Mouse (Mus musculus): ENCODE data around the gene Camk1d. TPM values are rescaled to one million over a fixed set of nuclear protein-coding genes. Genes with fewer than 3 reads are reported as not detected.
"Not testable (repeated sequence)": the region's sequence is repeated elsewhere in the genome, so short reads cannot be mapped to it uniquely, and the experiment has no call there.

Gene Camk1d
- total RNA-seq, 2 experiments from 2014 or later: 118 to 141 TPM

DNA sequence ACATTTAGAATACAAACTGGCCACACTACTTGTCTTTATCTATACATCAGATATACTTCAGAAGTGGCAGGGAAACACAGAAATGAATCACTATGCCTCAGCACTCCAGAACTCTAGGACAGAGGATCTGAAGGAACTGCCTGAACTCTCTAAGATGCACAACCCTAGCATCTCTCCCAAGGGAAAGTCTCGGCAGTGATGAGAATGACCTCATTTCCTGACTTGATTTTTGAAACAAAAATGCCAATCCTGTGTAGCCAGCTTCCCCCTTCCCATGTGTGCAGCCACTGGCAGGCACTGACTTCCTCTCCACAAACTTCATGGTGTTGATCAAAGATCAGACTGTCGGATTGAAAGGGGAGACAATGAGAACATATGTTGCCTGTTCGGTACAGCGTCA is 134.9 kb downstream of the Camk1d start:
- DNase-seq (ENCODE audit: low spot score in 2 of 2): no peak

DNA sequence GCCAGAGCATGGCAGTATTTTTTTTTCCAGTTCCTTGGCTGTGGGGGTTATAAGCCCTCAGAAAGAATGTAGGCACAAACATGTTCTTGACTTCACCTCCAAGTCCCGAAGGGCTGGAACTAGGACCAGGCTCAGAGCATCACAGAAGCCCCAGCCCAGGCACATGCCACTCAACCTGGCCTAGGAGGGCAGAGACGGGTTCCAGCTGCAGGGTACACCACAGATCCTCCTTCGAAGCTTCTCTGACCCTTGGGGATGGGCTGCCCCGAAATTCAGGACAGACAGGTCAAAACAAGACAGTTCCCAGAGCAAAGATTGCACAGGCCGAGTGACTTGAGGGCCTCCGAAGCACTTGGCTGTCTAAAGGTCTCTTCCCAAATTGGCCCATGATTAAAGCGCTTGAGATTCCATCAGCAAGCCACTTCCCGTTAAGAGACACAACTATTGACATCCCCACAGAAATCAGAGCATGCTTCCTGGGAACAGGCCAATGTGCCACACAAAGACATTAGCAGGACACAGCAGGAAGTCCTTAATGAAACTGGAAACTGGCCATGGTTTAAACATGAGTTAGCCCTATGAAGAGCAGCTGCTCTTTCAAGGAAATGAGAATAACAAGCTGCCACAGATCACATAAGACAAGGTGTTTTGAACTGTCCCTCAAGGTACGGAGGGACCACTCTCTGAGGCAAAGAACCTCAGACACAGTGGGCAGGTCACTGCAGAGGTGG is 136.8 kb downstream of the Camk1d start:
- DNase-seq (ENCODE audit: low spot score in 2 of 2): no peak

DNA sequence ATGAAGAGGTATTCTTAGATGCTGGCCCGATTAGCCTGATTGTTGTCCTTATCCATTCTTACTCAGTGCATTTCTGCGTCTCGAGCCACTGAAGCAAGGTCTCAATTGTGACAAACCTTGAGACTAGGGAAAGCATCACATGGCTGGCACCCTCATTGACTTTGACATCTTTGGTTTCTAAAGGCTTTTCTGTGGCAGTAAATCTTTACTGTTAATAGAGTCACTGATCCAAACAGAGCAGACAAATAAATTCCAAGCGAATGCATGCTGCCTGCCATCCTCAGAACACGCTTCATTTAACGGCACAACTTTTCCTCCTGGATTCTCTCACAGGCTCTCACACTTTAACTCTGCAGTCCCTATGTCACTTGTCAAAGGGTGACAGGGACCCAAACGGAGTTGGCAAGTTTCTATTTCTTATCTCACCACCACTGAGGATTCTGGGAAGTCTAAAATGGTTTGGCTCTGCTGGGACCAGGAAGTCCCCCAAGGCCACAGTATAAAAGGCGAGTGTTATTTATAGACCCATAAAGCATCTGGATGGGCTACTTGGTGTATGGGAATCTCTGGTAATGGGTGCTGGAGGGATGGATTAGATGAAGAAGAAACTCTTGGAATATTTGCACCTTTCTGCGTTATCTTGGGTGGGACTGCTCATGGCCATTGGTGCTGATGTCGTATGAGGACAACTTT is 141.9 kb downstream of the Camk1d start:
- DNase-seq (ENCODE audit: low spot score in 2 of 2): no peak

DNA sequence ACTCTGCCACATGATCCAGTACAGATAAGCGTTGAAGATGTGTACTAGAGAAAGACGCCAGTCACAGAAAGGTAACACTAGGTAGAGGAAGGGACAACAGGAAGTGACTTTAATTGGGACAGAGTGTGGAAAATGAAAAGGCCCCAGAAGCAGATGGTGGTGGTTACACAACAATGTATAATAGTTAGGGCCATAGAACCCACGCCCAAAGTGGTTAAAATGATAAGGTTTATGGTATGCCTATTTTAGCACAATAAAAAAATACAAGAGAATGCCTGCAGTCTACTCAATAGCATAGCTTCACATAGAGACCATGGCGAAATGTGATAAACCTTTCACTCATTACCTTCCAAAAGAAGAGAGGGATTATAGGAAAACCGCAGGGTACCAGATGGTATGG is 147.7 kb downstream of the Camk1d start:
- no peak for DNase-seq (ENCODE audit: low spot score in 2 of 2)

DNA sequence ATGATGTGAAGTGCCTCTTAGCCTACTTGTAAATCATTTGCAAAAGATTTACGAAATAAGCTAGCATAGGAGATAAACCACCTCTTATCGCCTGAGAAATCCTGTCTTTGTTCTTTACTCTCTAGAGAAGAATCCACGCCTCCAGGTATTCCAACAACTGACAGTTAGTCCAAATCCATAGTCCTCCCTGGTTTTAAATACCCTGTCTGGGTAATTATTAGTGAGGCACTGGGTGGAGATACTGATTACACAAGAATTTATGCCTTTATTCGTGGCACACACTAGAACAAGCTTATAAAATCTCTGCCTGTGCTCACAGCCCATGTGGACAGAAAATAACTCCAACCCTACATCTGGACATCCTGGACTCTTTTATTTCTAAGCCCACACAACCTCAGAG is 150.6 kb downstream of the Camk1d start:
- no peak for DNase-seq (ENCODE audit: low spot score in 2 of 2)

DNA sequence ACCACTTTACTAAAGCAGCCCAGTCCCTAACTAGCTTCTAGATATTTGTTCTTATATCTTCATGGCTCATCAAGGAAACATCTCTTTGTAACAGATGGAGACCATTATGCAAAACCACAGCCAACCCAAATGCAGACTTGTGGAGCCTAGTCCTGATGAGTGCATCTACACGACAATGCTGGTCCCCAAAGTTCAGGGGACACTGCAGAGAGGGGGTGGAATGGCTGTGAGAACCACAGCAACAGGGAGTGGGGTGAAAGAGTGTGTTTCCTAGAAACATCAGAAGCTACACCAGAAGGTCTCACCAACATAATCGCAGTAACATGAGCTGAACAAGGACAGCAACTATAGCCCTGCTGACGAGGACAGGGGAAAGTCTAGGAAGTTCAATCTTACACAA is 152.9 kb downstream of the Camk1d start:
- no peak for DNase-seq (ENCODE audit: low spot score in 2 of 2)

DNA sequence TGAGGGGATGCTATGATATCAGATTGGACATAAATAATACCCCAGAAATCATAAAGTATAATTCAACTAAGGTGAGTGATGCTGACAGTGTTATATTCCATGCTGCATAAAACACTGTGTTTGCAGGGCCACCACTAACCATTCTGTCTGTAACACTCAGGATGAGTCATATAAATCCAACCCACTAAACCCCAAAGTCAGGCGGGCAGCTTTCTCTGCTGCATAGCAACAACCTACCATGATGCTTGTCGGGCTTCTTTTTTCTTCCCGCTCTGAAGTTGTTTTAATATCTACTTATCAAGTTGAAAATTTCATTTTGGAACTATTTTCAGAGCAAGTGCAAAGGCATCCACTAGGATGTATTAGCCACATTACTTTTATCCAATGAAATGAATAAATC is 161.1 kb downstream of the Camk1d start:
- DNase-seq (ENCODE audit: low spot score in 2 of 2): peak; percentile 22 to 48

DNA sequence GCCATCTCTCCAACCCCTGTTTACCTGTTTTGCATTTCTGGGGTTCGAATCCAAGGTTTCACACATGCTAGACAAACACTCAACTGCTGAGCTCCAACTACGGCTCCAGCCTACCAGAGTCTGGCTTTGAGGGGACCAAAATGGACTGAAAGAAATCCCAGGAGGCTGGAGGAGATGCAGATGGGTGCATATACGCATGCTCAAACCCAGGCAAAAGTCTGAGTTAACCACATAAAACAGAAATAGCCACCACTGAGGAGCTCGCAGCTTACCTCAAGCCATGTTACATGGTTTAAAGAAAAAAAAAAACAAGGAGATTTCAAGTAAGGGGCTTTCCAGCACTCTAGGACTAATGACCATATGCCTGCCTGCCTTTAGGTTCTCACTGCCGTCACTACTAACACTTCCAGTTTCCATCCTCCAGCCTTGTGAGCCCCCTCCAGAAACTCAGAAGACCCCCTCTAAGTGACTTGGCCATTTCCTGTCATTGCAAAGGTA is 162.5 kb downstream of the Camk1d start:
- no peak for DNase-seq (ENCODE audit: low spot score in 2 of 2)

DNA sequence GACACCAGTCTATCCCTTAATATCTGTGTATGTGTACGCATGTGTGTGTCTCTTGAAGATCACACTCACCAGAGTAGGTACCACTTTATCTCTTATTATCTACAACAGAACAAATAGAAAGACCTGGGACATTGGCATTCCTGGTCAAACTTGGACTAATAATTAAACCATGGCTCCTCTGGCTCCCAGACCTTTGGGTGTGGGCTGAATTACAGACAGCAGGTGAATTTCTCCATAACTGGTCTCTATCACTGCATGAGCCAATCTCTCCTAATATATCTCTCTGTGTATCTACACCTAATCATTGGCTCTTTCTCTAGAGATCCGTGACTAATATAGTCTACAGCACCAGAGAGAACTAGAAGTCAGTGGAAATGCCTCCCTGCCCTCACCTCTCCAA is 165.0 kb downstream of the Camk1d start:
- no peak for DNase-seq (ENCODE audit: low spot score in 2 of 2)

DNA sequence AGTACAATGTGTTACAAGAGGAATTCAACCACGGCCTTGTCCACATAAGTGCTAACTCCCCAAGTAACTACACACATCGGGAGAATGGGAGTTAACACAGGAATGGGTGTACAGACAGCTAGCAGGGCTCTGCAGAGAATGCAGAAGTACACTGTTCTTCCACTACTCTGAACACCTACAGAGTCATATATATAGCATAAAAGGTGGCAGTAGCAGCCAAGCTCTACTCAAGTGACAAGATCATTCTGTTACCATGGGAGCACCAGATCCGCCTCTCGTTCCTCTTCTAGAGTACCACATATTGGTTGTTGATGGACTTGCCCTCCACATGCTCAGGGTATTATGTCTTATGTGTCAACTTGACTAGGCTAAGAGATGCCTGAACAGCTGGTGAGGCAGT is 165.4 kb downstream of the Camk1d start:
- peak; percentile 23 for DNase-seq (ENCODE audit: low spot score in 2 of 2)

DNA sequence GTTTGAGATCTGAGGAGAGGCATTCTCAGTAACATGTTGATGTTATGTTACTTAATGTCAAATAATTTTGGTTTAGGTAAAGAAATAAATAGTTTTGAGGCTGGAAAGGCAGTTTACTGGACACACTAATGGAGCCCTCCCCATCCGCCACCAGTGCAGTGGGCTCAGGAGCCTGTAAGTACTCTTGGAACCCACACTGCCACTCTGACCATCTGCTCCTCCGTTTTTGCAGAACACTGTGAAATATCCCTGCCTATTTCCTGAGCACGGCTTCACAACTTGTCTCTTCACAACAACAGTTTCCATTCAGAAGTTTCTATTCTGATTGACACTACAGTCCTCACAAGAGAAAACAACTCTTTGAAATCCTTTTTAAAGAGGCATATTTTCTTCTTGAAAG is 173.4 kb downstream of the Camk1d start:
- peak; percentile 32 to 49 for DNase-seq (ENCODE audit: low spot score in 2 of 2)

DNA sequence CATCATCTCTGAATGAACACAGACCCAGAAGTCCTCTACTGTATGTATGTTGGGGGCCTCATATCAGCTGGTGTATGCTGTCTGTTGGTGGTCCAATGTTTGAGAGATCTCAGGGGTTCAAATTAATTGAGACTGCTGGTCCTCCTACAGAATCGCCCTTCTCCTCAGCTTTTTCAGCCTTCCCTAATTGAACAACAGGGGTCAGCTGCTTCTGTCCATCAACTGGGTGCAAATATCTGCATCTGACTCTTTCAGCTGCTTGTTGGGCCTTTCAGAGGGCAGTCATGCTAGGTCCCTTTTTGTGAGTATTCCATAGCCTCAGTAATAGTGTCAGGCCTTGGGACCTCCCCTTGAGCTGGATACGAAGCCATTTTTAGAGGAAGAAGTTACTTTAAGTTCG is 174.4 kb downstream of the Camk1d start:
- not testable (repeated sequence) for DNase-seq (ENCODE audit: low spot score in 2 of 2)

DNA sequence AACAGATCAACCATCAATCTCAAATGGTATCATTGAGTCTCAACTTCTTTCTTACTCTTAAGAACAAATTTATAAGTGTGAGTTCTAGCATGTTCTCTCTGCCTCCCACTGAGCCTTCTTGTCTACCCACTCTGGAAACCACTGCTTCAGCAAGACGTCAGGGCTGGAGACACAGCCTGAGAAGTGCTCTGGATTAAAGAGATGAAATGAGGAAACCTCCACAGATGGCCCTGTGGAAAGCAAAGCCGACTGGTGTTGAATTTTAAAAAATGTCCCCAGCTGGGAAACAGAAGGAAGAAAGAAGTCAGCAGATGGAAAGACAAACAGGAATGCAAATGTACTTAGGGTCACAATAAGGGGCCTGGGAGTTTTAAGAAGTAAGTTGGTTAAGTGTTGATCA is 180.4 kb downstream of the Camk1d start:
- DNase-seq (ENCODE audit: low spot score in 2 of 2): peak; percentile 38 to 56

DNA sequence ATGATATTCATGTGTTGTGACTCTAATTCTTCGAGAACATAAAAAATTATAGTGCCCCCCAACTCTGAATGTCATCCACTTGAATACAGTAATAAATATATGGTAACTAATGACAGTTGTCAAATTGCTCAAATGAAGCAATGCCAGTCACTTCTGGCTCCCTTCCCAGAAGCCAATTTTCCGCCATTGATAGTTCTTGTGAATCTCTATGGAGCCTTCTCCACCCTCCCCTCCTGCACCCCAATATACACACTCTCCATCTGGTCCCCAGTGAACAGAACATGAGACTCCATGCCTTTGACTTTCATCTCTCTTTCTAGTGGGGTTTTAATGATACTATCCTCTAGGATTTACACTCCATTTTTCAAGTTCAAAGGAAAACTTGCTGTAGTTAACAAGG is 184.3 kb downstream of the Camk1d start:
- DNase-seq (ENCODE audit: low spot score in 2 of 2): no peak

DNA sequence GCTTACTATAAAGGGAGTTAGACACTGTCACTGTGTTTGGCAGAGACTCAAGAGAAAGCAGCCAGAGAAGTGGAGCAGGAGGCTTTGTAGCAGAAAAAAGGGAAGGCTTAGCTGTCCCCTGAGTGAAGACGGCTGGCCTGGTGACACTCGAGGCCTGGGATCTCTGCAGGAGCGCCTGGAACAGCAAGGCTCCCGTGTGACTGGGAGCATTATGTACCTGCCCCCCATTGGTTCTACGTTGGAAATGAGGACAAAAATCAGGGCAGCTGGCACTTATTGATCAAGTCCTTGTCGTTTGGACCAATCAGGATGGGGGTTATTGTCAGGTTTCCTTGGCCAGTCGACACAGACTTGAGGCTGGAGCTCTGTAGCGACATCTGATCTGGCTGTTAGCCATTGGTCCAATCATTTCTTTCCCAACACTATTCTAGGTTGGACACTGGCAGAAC is 195.1 kb downstream of the Camk1d start:
- DNase-seq (ENCODE audit: low spot score in 2 of 2): peak; percentile 18 to 35

DNA sequence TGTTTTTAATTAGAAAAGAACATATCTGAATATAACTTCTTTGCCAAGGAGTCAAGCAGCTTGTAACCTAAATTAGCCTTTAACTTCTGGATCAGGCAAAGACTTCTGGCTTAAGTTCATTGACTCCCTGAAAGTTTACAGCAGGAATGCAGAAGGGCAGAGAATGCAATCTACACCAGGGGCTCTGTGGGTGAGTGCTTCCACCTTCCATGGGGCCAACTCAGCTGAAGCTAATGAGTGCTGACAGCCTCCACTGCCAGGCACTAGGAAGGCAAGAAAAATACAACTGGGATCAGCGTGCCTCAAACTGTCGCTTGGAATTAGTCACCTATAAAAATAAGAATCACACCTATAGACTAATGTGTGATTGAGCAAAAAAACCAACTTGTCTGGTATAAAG is 199.2 kb downstream of the Camk1d start:
- DNase-seq (ENCODE audit: low spot score in 2 of 2): no peak

DNA sequence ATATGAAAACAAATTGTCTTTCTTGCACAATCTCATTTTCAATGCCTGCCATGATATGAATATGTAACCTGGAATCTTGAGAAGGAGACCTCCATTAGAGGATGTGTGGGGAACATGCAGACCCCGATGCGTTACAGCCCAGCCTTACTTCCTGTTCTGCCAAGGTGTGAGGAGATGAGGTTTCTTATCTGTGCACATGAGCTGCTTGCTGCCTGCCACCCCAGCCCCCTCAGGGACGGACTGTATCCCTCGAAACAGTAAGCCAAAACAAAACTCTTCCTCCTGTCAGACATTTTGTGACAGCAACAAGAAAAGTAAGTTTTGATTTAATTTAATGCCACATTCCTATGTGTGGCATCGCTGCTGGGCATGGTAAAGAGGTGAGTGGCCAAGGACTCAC is 200.2 kb downstream of the Camk1d start:
- no peak for DNase-seq (ENCODE audit: low spot score in 2 of 2)

DNA sequence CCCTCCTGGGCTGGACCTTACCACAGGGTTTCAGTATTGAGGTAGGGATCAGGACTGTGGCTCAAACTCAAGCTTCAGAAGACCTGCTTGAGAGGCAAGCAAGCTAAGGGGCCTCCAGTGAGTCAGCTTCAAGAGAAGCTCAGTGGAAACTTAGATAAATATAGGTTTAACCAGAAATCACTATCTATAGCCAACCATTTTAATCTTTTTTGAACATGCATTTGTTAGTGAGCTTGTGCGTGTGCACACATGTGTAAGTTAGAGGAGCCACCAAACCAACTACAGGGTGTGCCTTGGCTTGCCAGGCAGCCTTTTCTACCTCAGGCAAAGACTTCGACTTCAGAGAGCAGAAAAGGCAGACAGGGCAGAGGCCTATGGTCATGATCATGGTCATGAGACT is 200.7 kb downstream of the Camk1d start:
- no peak for DNase-seq (ENCODE audit: low spot score in 2 of 2)

DNA sequence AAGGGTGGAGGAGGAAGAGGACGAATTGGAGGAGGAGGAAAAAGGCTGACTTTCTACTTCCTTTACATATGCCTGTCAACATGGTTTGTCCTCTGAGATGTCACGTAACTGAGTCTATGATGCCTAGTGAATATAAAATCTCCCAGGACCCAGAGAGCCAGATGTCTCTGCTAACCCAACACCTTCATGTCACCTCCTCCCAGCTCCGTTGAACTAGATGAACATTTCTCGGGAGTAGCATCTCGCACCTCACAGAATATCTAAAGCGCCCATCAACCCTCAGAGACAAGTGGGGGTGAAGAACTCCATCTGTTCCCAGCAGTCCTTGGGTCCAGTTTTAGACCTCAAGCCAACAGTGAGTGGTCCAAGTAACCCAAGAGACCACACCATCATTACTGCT is 204.3 kb downstream of the Camk1d start:
- no peak for DNase-seq (ENCODE audit: low spot score in 2 of 2)

DNA sequence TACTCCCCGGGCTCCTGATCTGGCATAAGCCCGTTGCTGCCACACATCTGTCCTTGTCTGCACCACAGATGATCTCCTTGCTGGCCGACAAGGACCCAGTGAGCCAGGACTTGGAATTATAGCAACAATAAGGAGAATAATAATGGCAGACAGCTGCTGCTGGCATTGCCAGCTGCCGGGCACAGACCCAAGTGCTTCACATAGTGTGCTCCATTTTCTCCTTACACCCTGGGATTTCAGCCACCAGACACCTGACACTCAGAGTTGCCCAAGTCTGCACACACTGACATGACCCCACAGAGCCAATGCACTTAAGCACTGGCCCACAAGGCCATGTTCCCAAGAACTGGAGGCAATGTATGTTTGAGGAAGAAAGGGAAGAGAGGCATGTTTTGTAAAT is 214.7 kb downstream of the Camk1d start:
- DNase-seq (ENCODE audit: low spot score in 2 of 2): no peak

DNA sequence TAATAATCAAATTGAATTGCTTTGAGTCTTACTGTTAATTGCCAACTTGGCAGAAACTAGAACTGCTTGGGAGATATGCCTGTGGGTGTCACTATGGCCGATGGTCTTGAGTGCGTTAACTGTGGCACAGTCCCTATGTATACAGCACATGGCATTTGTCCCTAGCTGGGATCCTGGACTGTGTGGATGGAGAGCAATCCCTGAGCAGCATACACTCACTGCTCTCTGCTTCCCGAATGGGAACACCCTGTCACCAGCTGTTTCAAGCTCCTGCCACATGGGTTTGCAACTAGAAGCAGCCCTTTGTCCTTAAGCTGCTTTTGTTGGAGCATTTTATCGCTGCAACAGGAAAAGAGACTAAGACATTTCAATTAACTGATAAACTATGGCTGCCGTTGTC is 224.4 kb downstream of the Camk1d start:
- no peak for DNase-seq (ENCODE audit: low spot score in 2 of 2)

DNA sequence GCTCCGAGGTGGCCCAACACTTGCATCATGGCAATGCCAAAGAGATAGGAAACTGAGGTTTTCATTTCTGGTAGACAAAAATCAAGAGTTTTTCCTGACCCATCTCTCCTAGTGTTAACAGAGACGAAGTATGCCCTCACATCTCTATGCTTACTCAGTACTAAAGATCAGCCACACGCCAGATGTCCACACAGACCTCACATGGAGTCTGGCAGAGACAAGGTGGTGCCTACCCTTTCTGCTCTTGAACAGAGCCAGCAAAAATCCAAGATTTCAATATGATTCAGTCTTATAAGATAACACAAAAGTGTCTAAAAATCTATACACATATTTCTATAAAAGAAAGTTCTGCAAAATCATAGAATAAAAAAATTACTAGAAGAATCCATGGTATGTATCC is 227.0 kb downstream of the Camk1d start:
- no peak for DNase-seq (ENCODE audit: low spot score in 2 of 2)

DNA sequence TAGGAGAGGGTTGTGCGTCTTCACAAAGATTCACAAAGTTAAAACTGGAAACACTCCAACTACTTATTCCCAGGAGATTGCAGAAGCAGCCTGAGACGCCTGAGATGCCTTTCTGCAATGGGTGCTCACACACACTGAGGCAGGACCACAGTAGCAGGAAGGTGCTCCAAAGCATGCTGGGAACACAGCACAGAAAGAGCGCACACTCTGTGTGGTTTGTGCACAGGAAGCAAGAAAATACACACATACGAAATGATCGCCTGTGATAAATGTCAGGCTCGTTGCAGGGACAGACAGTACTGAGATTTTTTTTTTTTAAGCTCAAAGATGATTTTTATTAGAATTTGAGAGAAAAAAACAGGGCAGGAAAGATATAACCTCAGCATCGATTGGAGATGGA is 227.7 kb downstream of the Camk1d start:
- DNase-seq (ENCODE audit: low spot score in 2 of 2): no peak
